Comparison of ENCODE assay signal across 9 mouse cellular contexts in the genomic region with DNA sequence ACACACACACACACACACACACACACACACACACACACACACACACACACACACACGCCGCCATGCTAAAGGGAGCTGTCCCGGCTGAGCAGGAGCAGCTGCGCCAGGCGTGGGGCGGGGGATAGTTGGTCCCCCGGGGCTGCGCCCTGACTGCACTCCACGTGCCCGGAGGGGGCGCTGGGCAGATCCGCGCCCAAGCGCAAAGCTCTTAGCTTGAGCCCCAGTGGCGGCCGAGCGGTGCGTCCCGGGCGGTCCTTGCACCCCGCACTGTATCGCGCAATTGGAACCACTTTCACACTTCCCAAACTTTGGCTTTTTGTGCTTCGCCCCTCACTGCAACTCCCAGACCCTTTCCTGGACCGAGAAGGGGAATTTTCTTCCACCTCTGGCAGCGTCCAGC. TPM values are rescaled to one million over a fixed set of nuclear protein-coding genes. Genes with fewer than 3 reads are reported as not detected.
DNase-seq lines count a peak whose midpoint lies in the region; ATAC-seq and TF ChIP-seq lines count a peak whose summit lies in the region.
"Had no signal": no experiment of that assay in that cellular context is flagged by ENCODE, and none has a peak within 500 bp of the region (broad histone marks: within the 10 kb centered on the region; RNA-seq: fewer than 3 reads in every experiment).

No protein-coding gene starts in this region.

- peaks cover 61% of the 10 kb centered on the region for H3K27me3 ChIP-seq in hindbrain, embryonic 15.5 days
- H3K27me3 ChIP-seq in lung, embryonic 15.5 days = peaks cover 73% of the 10 kb centered on the region
- peaks cover 2% of the 10 kb centered on the region; the same call in 1 of the 2 replicates for H3K27me3 ChIP-seq in small intestine, adult 2 months (ENCODE audit: control insufficient read depth, insufficient read depth, low read length)

- ATAC-seq in hindbrain, embryonic 15.5 days (ENCODE audit: low FRiP score, low read depth) = no peak
- peak; percentile 27; the same call in 1 of the 2 replicates for ATAC-seq in lung, embryonic 15.5 days (ENCODE audit: borderline replicate concordance, extremely low read depth, low FRiP score, low TSS enrichment)

- intact Hi-C loops in gastrocnemius, adult 2 months (cut with DNase I) = loop anchor here (5.0 kb wide), 1 partner anchor 95 kb away; no protein-coding TSS in a partner anchor
- intact Hi-C loops in left cerebral cortex, postnatal 14 days (cut with DNase I) = no loop called here

- peaks cover 66% of the 10 kb centered on the region for H3K4me1 ChIP-seq in hindbrain, embryonic 15.5 days (replicated peaks)
- H3K4me1 ChIP-seq in lung, embryonic 15.5 days = peaks cover 45% of the 10 kb centered on the region
- peaks cover 3% of the 10 kb centered on the region for H3K4me1 ChIP-seq in small intestine, adult 2 months (ENCODE audit: control insufficient read depth, insufficient read depth, insufficient read length, low read length)

- TF ChIP-seq CTCF in gastrocnemius, adult 2 months (IDR thresholded peaks at IDR 0.05) = peak; percentile 57
- TF ChIP-seq CTCF in small intestine, adult 2 months (IDR thresholded peaks at IDR 0.05; ENCODE audit: extremely low read depth, insufficient read length, insufficient replicate concordance, low read depth, low read length) = no peak

- 1% methylated on average over 23 of the region's 26 CpGs for WGBS in hindbrain, embryonic 15.5 days
- WGBS in lung, embryonic 15.5 days = under 1% methylated on average over 24 of the region's 26 CpGs
- WGBS in small intestine, adult 2 months = under 1% methylated on average over 26 of the region's 26 CpGs

- H3K4me3 ChIP-seq in gastrocnemius, adult 2 months = peak overlapping the region; percentile 98
- H3K4me3 ChIP-seq in hindbrain, embryonic 15.5 days = peak overlapping the region; percentile 48
- H3K4me3 ChIP-seq in lung, embryonic 15.5 days = peak overlapping the region; percentile 75
- H3K4me3 ChIP-seq in small intestine, adult 2 months (ENCODE audit: low read depth, low read length) = peak overlapping the region; percentile 77

- TF ChIP-seq POLR2A in small intestine, adult 2 months (IDR thresholded peaks at IDR 0.05; ENCODE audit: low read depth, low read length) = no peak

- peak overlapping the region; percentile 6; the same call in 1 of the 2 replicates for H3K9ac ChIP-seq in hindbrain, embryonic 15.5 days
- H3K9ac ChIP-seq in lung, embryonic 15.5 days = no peak overlapping the region

- H3K9me3 ChIP-seq in hindbrain, embryonic 15.5 days = no peaks in the 10 kb centered on the region
- H3K9me3 ChIP-seq in lung, embryonic 15.5 days = no peaks in the 10 kb centered on the region

- H3K27ac ChIP-seq in gastrocnemius, adult 2 months = peak overlapping the region; percentile 98
- H3K27ac ChIP-seq in hindbrain, embryonic 15.5 days (replicated peaks) = no peak overlapping the region
- no peak overlapping the region for H3K27ac ChIP-seq in lung, embryonic 15.5 days
- H3K27ac ChIP-seq in small intestine, adult 2 months (ENCODE audit: insufficient read depth, low read depth, low read length) = peak overlapping the region; percentile 86

- no peaks in the 10 kb centered on the region for H3K36me3 ChIP-seq in hindbrain, embryonic 15.5 days
- no peaks in the 10 kb centered on the region for H3K36me3 ChIP-seq in lung, embryonic 15.5 days
- 0 out of 2 replicates have a peak, but pooled peaks cover 1% of the 10 kb centered on the region for H3K36me3 ChIP-seq in small intestine, adult 2 months (ENCODE audit: control insufficient read depth, insufficient read depth, low read length)
- H3K36me3 ChIP-seq: G1E had no signal

- DNase-seq in ovary, postnatal 36 days (ENCODE audit: low spot score) = peak; percentile 56
- no peak for DNase-seq in ovary, postnatal 10 days (ENCODE audit: low spot score)
- peak; percentile 89 for DNase-seq in gastrocnemius, adult 2 months
- no peak for DNase-seq in left cerebral cortex, postnatal 14 days (ENCODE audit: low spot score in 2 of 2)
- no peak for DNase-seq in frontal cortex, postnatal 36 days (ENCODE audit: low spot score in 2 of 2)

- H3K4me2 ChIP-seq in hindbrain, embryonic 15.5 days = peak overlapping the region; percentile 93
- H3K4me2 ChIP-seq in lung, embryonic 15.5 days = peak overlapping the region; percentile 100

RNA-seq across cellular contexts. Expression of a gene that starts 2.6 kb away (rescaled TPM):
- total RNA-seq in gastrocnemius, adult 2 months (2021) = 10 to 100 TPM; 31.2 to 41.3 TPM
- 4.6 and 6.7 TPM in 2 replicates for polyA plus RNA-seq in hindbrain, embryonic 15.5 days (2015; fragmentation: Nextera tagmentation; extraction: Ambion mirVana)
- polyA plus RNA-seq in lung, embryonic 15.5 days (2015; fragmentation: Nextera tagmentation; extraction: Ambion mirVana) = 5.4 and 6.5 TPM in 2 replicates
- polyA plus RNA-seq in small intestine, adult 2 months (2012; rRNA removed) = 46.4 and 120 TPM in 2 replicates
- 1 to 10 TPM; 1.1 to 1.6 TPM for total RNA-seq in left cerebral cortex, postnatal 14 days (2021)

Comparison
In these comparisons a context has a peak if more than half of its experiments do, and no peak if none do; other contexts are left out.
1. DNase-seq: peak in ovary, postnatal 36 days (single experiment) and gastrocnemius, adult 2 months (single experiment); none in ovary, postnatal 10 days (single experiment), left cerebral cortex, postnatal 14 days (0 of 2) and frontal cortex, postnatal 36 days (0 of 2).
2. H3K27ac ChIP-seq: peak in gastrocnemius, adult 2 months (single experiment) and small intestine, adult 2 months (single experiment); none in hindbrain, embryonic 15.5 days (single experiment) and lung, embryonic 15.5 days (single experiment).
3. H3K4me3 ChIP-seq: peak in every context shown above with its lines; median percentile 98 in gastrocnemius, adult 2 months; 77 in small intestine, adult 2 months; 75 in lung, embryonic 15.5 days; 48 in hindbrain, embryonic 15.5 days.